ENCODE assay signal across 9 mouse cellular contexts in genomic region chr6:34994692-34995091, GRCm38 (mm10). TPM values are rescaled to one million over a fixed set of nuclear protein-coding genes. Genes with fewer than 3 reads are reported as not detected.
DNase-seq lines count a peak whose midpoint lies in the region; ATAC-seq and TF ChIP-seq lines count a peak whose summit lies in the region.
"Had no signal": no experiment of that assay in that cellular context is flagged by ENCODE, and none has a peak within 500 bp of the region (broad histone marks: within the 10 kb centered on the region; RNA-seq: fewer than 3 reads in every experiment).

No protein-coding gene starts in this region.

- H3K27ac ChIP-seq in heart, embryonic 14.5 days (replicated peaks in 1 of 2; ENCODE audit: control insufficient read depth in 1 of 2, insufficient read depth in 1 of 2, low read depth in 2 of 2, low read length in 2 of 2), result no peak overlapping the region
- no peak overlapping the region for H3K27ac ChIP-seq in liver, embryonic 16.5 days (ENCODE audit: low read length)

- H3K4me3 ChIP-seq in erythroblast, embryonic 14.5 days (replicated peaks), result peak overlapping the region; percentile 39
- H3K4me3 ChIP-seq in C2C12 (ENCODE audit: insufficient read depth, poor library complexity, severe bottlenecking), result no peak overlapping the region
- peak overlapping the region in 1 of 2 experiments; percentile 30; a peak in 2 of 4 replicates for H3K4me3 ChIP-seq in heart, embryonic 14.5 days (ENCODE audit: control insufficient read depth in 1 of 2, insufficient read depth in 1 of 2, low read depth in 1 of 2, low read length in 2 of 2)
- no peak overlapping the region for H3K4me3 ChIP-seq in liver, embryonic 16.5 days (ENCODE audit: low read depth, low read length)

- H3K79me3 ChIP-seq in C2C12 (ENCODE audit: low read depth), result no peaks in the 10 kb centered on the region

- DNase-seq in T-cell, adult 2 months (ENCODE audit: low spot score), result no peak
- no peak for DNase-seq in cerebellum, postnatal 36 days
- no peak for DNase-seq in ovary, adult 18-20 months (ENCODE audit: low spot score)

- peaks cover 9% of the 10 kb centered on the region for H3K4me1 ChIP-seq in erythroblast, embryonic 14.5 days (ENCODE audit: control insufficient read depth)
- H3K4me1 ChIP-seq in heart, embryonic 14.5 days (ENCODE audit: control insufficient read depth in 2 of 2, insufficient read depth in 2 of 2, low read length in 2 of 2), result peaks cover 6 to 12% of the 10 kb centered on the region in 2 experiments
- peaks cover 5% of the 10 kb centered on the region for H3K4me1 ChIP-seq in liver, embryonic 16.5 days (ENCODE audit: control insufficient read depth, low read depth, low read length)

- H3K9me3 ChIP-seq in erythroblast, embryonic 14.5 days (ENCODE audit: control insufficient read depth, low read length), result no peaks in the 10 kb centered on the region
- no peaks in the 10 kb centered on the region for H3K9me3 ChIP-seq in heart, embryonic 14.5 days (ENCODE audit: control insufficient read depth, low read length)
- H3K9me3 ChIP-seq in liver, embryonic 16.5 days (replicated peaks; ENCODE audit: control insufficient read depth, low read length), result no peaks in the 10 kb centered on the region

- no peaks in the 10 kb centered on the region for H3K36me3 ChIP-seq in erythroblast, embryonic 14.5 days (ENCODE audit: control insufficient read depth)
- no peaks in the 10 kb centered on the region for H3K36me3 ChIP-seq in C2C12 (ENCODE audit: control insufficient read depth, insufficient read depth)
- H3K36me3 ChIP-seq in heart, embryonic 14.5 days (ENCODE audit: control insufficient read depth, insufficient read depth, low read length), result no peaks in the 10 kb centered on the region
- no peaks in the 10 kb centered on the region for H3K36me3 ChIP-seq in liver, embryonic 16.5 days (ENCODE audit: control insufficient read depth, insufficient read depth)

- no peaks in the 10 kb centered on the region for H3K79me2 ChIP-seq in C2C12 (ENCODE audit: control insufficient read depth, insufficient read depth)

- TF ChIP-seq CTCF in C2C12 (IDR thresholded peaks at IDR 0.05; ENCODE audit: control insufficient read depth, insufficient read depth, insufficient read length), result no peak

- H3ac ChIP-seq in C2C12 (ENCODE audit: control insufficient read depth, insufficient read length, low read depth), result no peak overlapping the region

- ATAC-seq in erythroblast, adult 5-6 weeks (replicated peaks; ENCODE audit: low FRiP score, poor library complexity, severe bottlenecking), result no peak
- no peak for ATAC-seq in heart, embryonic 14.5 days (ENCODE audit: insufficient number of reproducible peaks, insufficient read depth, low FRiP score, low read depth)
- no peak for ATAC-seq in liver, embryonic 16.5 days (ENCODE audit: low read depth)

- H3K9ac ChIP-seq in heart, embryonic 14.5 days (ENCODE audit: low read length), result no peak overlapping the region
- H3K9ac ChIP-seq in liver, embryonic 16.5 days (ENCODE audit: low read depth, low read length), result no peak overlapping the region

- no peaks in the 10 kb centered on the region for H3K27me3 ChIP-seq in erythroblast, embryonic 14.5 days (ENCODE audit: control insufficient read depth)
- H3K27me3 ChIP-seq in C2C12 (ENCODE audit: control insufficient read depth, insufficient read depth, insufficient read length), result peaks cover 9% of the 10 kb centered on the region
- H3K27me3 ChIP-seq in heart, embryonic 14.5 days (ENCODE audit: control insufficient read depth, insufficient read depth, low read length), result peaks cover 4% of the 10 kb centered on the region; the same call in 1 of the 2 replicates
- H3K27me3 ChIP-seq in liver, embryonic 16.5 days (ENCODE audit: control insufficient read depth, insufficient read depth, low read depth, low read length), result no peaks in the 10 kb centered on the region

- H3K4me2 ChIP-seq in heart, embryonic 14.5 days (ENCODE audit: low read length), result peak overlapping the region; percentile 68
- peak overlapping the region; percentile 60 for H3K4me2 ChIP-seq in liver, embryonic 16.5 days (ENCODE audit: low read depth, low read length)

- 35% methylated on average over 5 of the region's 5 CpGs for WGBS in heart, embryonic 14.5 days
- WGBS in liver, embryonic 16.5 days (ENCODE audit: insufficient replicate concordance), result 24% methylated on average over 5 of the region's 5 CpGs

TF ChIP-seq in C2C12, 6 proteins besides CTCF, POLR2A, EP300 and RAD21:
- TF ChIP-seq CEBPB (IDR thresholded peaks at IDR 0.05; ENCODE audit: low read depth) (no peak), FOSL1 (IDR thresholded peaks at IDR 0.05; ENCODE audit: insufficient read depth, low read length, poor library complexity, severe bottlenecking) (no peak), MAX (IDR thresholded peaks at IDR 0.05) (peak; percentile 63), MYOD1 (IDR thresholded peaks at IDR 0.05; ENCODE audit: control insufficient read depth, insufficient read length, low read depth) (no peak), USF1 (IDR thresholded peaks at IDR 0.05; ENCODE audit: low read depth) (no peak)

RNA-seq across cellular contexts. Expression of gene Slc23a4, which starts 6.5 kb away (rescaled TPM):
- not detected in 2 replicates for polyA plus RNA-seq in erythroblast, embryonic 14.5 days (2012)
- not detected in 2 replicates for total RNA-seq in erythroblast, adult 5-6 weeks (2015; ENCODE audit: low replicate concordance)
- 0.26 TPM in 1 of 2 replicates, not detected in the other for total RNA-seq in erythroblast, adult 5-6 weeks (2017; ENCODE audit: low replicate concordance)
- 0.05 TPM for polyA plus RNA-seq in C2C12 (2012; fragmentation: generic; extraction: Trizol)
- polyA plus RNA-seq in heart, embryonic 14.5 days (2014; fragmentation: Nextera tagmentation; extraction: Ambion mirVana), result 0.28 and 0.34 TPM in 2 replicates
- 0.08 and 0.14 TPM in 2 replicates for polyA plus RNA-seq in liver, embryonic 16.5 days (2015; fragmentation: Nextera tagmentation; extraction: Ambion mirVana)
- total RNA-seq: gastrocnemius, adult 8-10 months had no signal
